Mouse (Mus musculus) cortical plate, adult 2 months (tissue): ENCODE results near the gene Slc39a13.

Experiments
- CTCF ChIP-seq: fragments of 200-500 bp; IDR thresholded peaks from 2 replicates; pipeline ENCODE4 v1.5.1; 2011; ENCODE audit warnings: mild to moderate bottlenecking, control low read depth, low read length; ENCODE audit not compliant: insufficient read depth; ENCODE audit errors: extremely low read depth
- POLR2A ChIP-seq: fragments of 200-500 bp; IDR thresholded peaks from 2 replicates; pipeline ENCODE4 v1.6.1; 2011; ENCODE audit warnings: mild to moderate bottlenecking, low read length, control low read depth; ENCODE audit not compliant: insufficient read depth; ENCODE audit errors: extremely low read depth

DNA sequence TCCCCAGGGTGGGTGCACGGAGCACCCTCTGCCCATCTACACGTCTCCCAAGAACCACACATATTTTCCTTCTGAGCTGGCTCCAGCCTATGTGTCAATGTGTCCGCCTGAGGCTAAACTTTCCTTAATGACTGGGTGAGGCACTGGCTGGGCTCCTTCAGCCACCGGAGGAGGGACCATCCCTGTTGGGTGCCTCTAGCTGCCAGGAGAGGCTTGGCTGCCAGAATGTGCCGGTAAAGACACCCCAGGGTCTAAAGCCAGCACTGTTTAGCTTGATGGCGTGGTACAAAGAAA, 1.4 kb downstream of the Slc39a13 start:
- TF ChIP-seq POLR2A (no peak), CTCF (no peak)
